Comparison of ENCODE assay signal across 8 mouse cellular contexts in genomic region chr2:26902467-26903220, GRCm38 (mm10). TPM values are rescaled to one million over a fixed set of nuclear protein-coding genes. Genes with fewer than 3 reads are reported as not detected.
DNase-seq lines count a peak whose midpoint lies in the region; ATAC-seq and TF ChIP-seq lines count a peak whose summit lies in the region.

Surf6 (minus strand) TSS chr2:26902879.

- DNase-seq in CD8-positive naive resting alpha-beta T cell, adult 2 months (ENCODE audit: low read depth in 2 of 2, low spot score in 2 of 2) = peak; percentile 96 to 97
- DNase-seq in c-Kit-positive CD71-negative TER-119-negative erythroid progenitor cells, embryonic 14.5 days (ENCODE audit: low read depth) = peak; percentile 91
- DNase-seq in forebrain, embryonic 10.5 days (ENCODE audit: extremely low spot score, low spot score) = peak; percentile 98
- peak; percentile 96 to 99 for DNase-seq in kidney, postnatal 25 days
- peak; percentile 90 to 91 (median 91) for DNase-seq in liver, embryonic 14.5 days (ENCODE audit: low read depth in 3 of 3, low spot score in 3 of 3)
- DNase-seq in neural tube, embryonic 11.5 days (ENCODE audit: low spot score) = peak; percentile 95
- peak; percentile 96 for DNase-seq in stomach, postnatal 0 days (ENCODE audit: low spot score)

- ATAC-seq in heart, embryonic 15.5 days (replicated peaks; ENCODE audit: insufficient number of reproducible peaks, insufficient read depth, low FRiP score, low read depth) = peak; percentile 93
- peak; percentile 93 for ATAC-seq in liver, embryonic 14.5 days (ENCODE audit: insufficient read depth)
- ATAC-seq in neural tube, embryonic 11.5 days (ENCODE audit: insufficient read depth, low FRiP score, low TSS enrichment) = peak; percentile 84
- peak; percentile 95 for ATAC-seq in stomach, postnatal 0 days (ENCODE audit: low FRiP score, low TSS enrichment)

- peaks cover 33% of the 10 kb centered on the region for H3K4me1 ChIP-seq in forebrain, embryonic 10.5 days
- peaks cover 24% of the 10 kb centered on the region for H3K4me1 ChIP-seq in heart, embryonic 15.5 days (replicated peaks)
- peaks cover 4 to 15% of the 10 kb centered on the region in 2 experiments for H3K4me1 ChIP-seq in liver, embryonic 14.5 days (replicated peaks; ENCODE audit: control insufficient read depth in 2 of 2, insufficient read depth in 2 of 2, low read length in 1 of 2)
- peaks cover 13% of the 10 kb centered on the region for H3K4me1 ChIP-seq in neural tube, embryonic 11.5 days (ENCODE audit: control insufficient read depth, insufficient read depth, low read length)
- peaks cover 8% of the 10 kb centered on the region; the same call in 1 of the 2 replicates for H3K4me1 ChIP-seq in stomach, postnatal 0 days (replicated peaks; ENCODE audit: control insufficient read depth, insufficient read depth)

- TF ChIP-seq CTCF in liver, embryonic 14.5 days (IDR thresholded peaks at IDR 0.05; ENCODE audit: low read depth) = peak; percentile 12; the same call in 1 of the 2 replicates
- TF ChIP-seq CTCF in stomach, postnatal 0 days (IDR thresholded peaks at IDR 0.05; ENCODE audit: low read depth) = 0 out of 2 replicates have a peak, but pooled peaks have one; percentile 14

- no peaks in the 10 kb centered on the region for H3K9me3 ChIP-seq in forebrain, embryonic 10.5 days
- no peaks in the 10 kb centered on the region for H3K9me3 ChIP-seq in heart, embryonic 15.5 days (replicated peaks)
- H3K9me3 ChIP-seq in liver, embryonic 14.5 days (ENCODE audit: control insufficient read depth, low read length) = no peaks in the 10 kb centered on the region
- no peaks in the 10 kb centered on the region for H3K9me3 ChIP-seq in neural tube, embryonic 11.5 days (ENCODE audit: control insufficient read depth, low read length)
- no peaks in the 10 kb centered on the region for H3K9me3 ChIP-seq in stomach, postnatal 0 days (ENCODE audit: control insufficient read depth, low read length)

- under 1% methylated on average over 41 of the region's 41 CpGs for WGBS in forebrain, embryonic 10.5 days
- WGBS in heart, embryonic 15.5 days = under 1% methylated on average over 41 of the region's 41 CpGs
- under 1% methylated on average over 41 of the region's 41 CpGs for WGBS in liver, embryonic 14.5 days (ENCODE audit: insufficient replicate concordance)
- WGBS in neural tube, embryonic 11.5 days = 0% methylated on average over 41 of the region's 41 CpGs
- under 1% methylated on average over 41 of the region's 41 CpGs for WGBS in stomach, postnatal 0 days

- peaks cover 68% of the 10 kb centered on the region for H3K36me3 ChIP-seq in forebrain, embryonic 10.5 days (replicated peaks)
- peaks cover 42% of the 10 kb centered on the region for H3K36me3 ChIP-seq in heart, embryonic 15.5 days
- H3K36me3 ChIP-seq in liver, embryonic 14.5 days (replicated peaks; ENCODE audit: control insufficient read depth, insufficient read depth, low read depth) = peaks cover 38% of the 10 kb centered on the region
- H3K36me3 ChIP-seq in neural tube, embryonic 11.5 days (ENCODE audit: control insufficient read depth, insufficient read depth, low read length) = peaks cover 24% of the 10 kb centered on the region
- H3K36me3 ChIP-seq in stomach, postnatal 0 days (ENCODE audit: control insufficient read depth, insufficient read depth, low read length) = peaks cover 22% of the 10 kb centered on the region

- peak within 1 kb of the TSS; percentile 85 for H3K9ac ChIP-seq in heart, embryonic 15.5 days
- peak within 1 kb of the TSS; percentile 74 for H3K9ac ChIP-seq in liver, embryonic 14.5 days (replicated peaks)
- peak within 1 kb of the TSS; percentile 75 for H3K9ac ChIP-seq in neural tube, embryonic 11.5 days (ENCODE audit: low read length)
- H3K9ac ChIP-seq in stomach, postnatal 0 days (ENCODE audit: low read length) = peak within 1 kb of the TSS; percentile 79

- peak within 1 kb of the TSS; percentile 88 for H3K27ac ChIP-seq in forebrain, embryonic 10.5 days
- H3K27ac ChIP-seq in heart, embryonic 15.5 days = peak within 1 kb of the TSS; percentile 90
- peak within 1 kb of the TSS; percentile 85 for H3K27ac ChIP-seq in liver, embryonic 14.5 days
- peak within 1 kb of the TSS; percentile 69 for H3K27ac ChIP-seq in neural tube, embryonic 11.5 days (ENCODE audit: low read depth, low read length)
- H3K27ac ChIP-seq in stomach, postnatal 0 days (replicated peaks) = peak within 1 kb of the TSS; percentile 88

- H3K4me2 ChIP-seq in heart, embryonic 15.5 days = peak within 1 kb of the TSS; percentile 81
- peak within 1 kb of the TSS; percentile 89 for H3K4me2 ChIP-seq in liver, embryonic 14.5 days (ENCODE audit: low read depth)
- H3K4me2 ChIP-seq in neural tube, embryonic 11.5 days (ENCODE audit: low read depth) = peak within 1 kb of the TSS; percentile 77
- peak within 1 kb of the TSS; percentile 75 for H3K4me2 ChIP-seq in stomach, postnatal 0 days (replicated peaks; ENCODE audit: low read depth)

- TF ChIP-seq EP300 in liver, embryonic 14.5 days (IDR thresholded peaks at IDR 0.05; ENCODE audit: low read depth) = 0 out of 2 replicates have a peak, but pooled peaks have one; percentile 21
- peak; percentile 51 for TF ChIP-seq EP300 in stomach, postnatal 0 days (optimal IDR thresholded peaks at IDR 0.05)

- H3K4me3 ChIP-seq in forebrain, embryonic 10.5 days = peak within 1 kb of the TSS; percentile 88
- H3K4me3 ChIP-seq in heart, embryonic 15.5 days = peak within 1 kb of the TSS; percentile 90
- H3K4me3 ChIP-seq in liver, embryonic 14.5 days (ENCODE audit: insufficient read depth in 1 of 2, low read depth in 2 of 2, low read length in 2 of 2) = peak within 1 kb of the TSS; percentile 85 to 91
- H3K4me3 ChIP-seq in neural tube, embryonic 11.5 days (ENCODE audit: low read depth, low read length) = peak within 1 kb of the TSS; percentile 89
- peak within 1 kb of the TSS; percentile 60 for H3K4me3 ChIP-seq in stomach, postnatal 0 days (ENCODE audit: low read depth, low read length)

- H3K27me3 ChIP-seq in forebrain, embryonic 10.5 days (ENCODE audit: poor library complexity, severe bottlenecking) = no peaks in the 10 kb centered on the region
- H3K27me3 ChIP-seq in heart, embryonic 15.5 days = no peaks in the 10 kb centered on the region
- no peaks in the 10 kb centered on the region for H3K27me3 ChIP-seq in liver, embryonic 14.5 days (ENCODE audit: control insufficient read depth, insufficient read depth, low read length)
- no peaks in the 10 kb centered on the region for H3K27me3 ChIP-seq in neural tube, embryonic 11.5 days (ENCODE audit: control insufficient read depth, insufficient read depth, low read length)
- H3K27me3 ChIP-seq in stomach, postnatal 0 days (ENCODE audit: control insufficient read depth, insufficient read depth, low read length) = no peaks in the 10 kb centered on the region

RNA-seq across cellular contexts. Expression of gene Surf6, which starts in this region (rescaled TPM):
- 34.4 and 37.1 TPM in 2 replicates for polyA plus RNA-seq in forebrain, embryonic 10.5 days (2016; fragmentation: Nextera tagmentation; extraction: Ambion mirVana)
- polyA plus RNA-seq in heart, embryonic 15.5 days (2015; fragmentation: Nextera tagmentation; extraction: Ambion mirVana) = 13.5 and 15.9 TPM in 2 replicates
- polyA plus RNA-seq in liver, embryonic 14.5 days (2012; rRNA removed) = 6.2 and 10.6 TPM in 2 replicates
- 6.3 and 7.1 TPM in 2 replicates for polyA plus RNA-seq in liver, embryonic 14.5 days (2014; fragmentation: Nextera tagmentation; extraction: Ambion mirVana)
- 13.3 and 15.6 TPM in 2 replicates for polyA plus RNA-seq in neural tube, embryonic 11.5 days (2014; fragmentation: Nextera tagmentation; extraction: Ambion mirVana)
- 12.5 and 12.8 TPM in 2 replicates for polyA plus RNA-seq in stomach, postnatal 0 days (2015; fragmentation: Nextera tagmentation; extraction: Ambion mirVana)

Comparison
In these comparisons a context has a peak if more than half of its experiments do, and no peak if none do; other contexts are left out.
1. Peak in every context shown above with its lines: DNase-seq, ATAC-seq, H3K4me3 ChIP-seq and H3K27ac ChIP-seq.